Mouse (Mus musculus): ENCODE results near the gene 1110032A03Rik. TPM values are rescaled to one million over a fixed set of nuclear protein-coding genes. Genes with fewer than 3 reads are reported as not detected.

The 1110032A03Rik gene
- polyA plus RNA-seq, 1 experiment from 2014 or later, result 28.3 TPM

DNA sequence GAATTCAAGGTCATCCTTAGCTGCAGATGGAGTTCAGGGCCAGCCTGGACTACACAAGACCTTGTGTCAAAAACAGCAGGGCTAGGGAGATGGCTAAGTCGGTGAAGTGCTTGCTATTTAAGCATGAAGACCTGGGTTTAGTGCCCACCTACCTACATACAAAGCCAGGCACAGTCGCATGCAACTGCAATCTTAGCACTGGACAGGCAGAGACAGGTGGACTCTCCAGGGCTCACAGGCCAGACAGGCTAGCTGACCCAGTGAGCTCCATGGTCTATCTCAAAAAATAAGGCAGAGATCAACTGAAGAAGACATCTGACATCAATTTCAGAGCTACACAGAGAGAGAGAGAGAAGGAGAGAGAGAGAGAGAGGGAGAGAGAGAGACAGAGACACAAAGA, 51.2 kb downstream of the 1110032A03Rik start:
- DNase-seq (ENCODE audit: low spot score), result no peak
- peak overlapping the region; percentile 96 for H3K27ac ChIP-seq (replicated peaks)
- H3K4me3 ChIP-seq, result peak overlapping the region; percentile 32; the same call in 1 of the 2 replicates
- WGBS, result 84% methylated on average over 2 of the region's 2 CpGs
- H3K9me3 ChIP-seq, result no peaks in the 10 kb centered on the region
- H3K4me1 ChIP-seq, result peaks cover 72% of the 10 kb centered on the region
- peaks cover 33% of the 10 kb centered on the region for H3K36me3 ChIP-seq (replicated peaks)
- H3K27me3 ChIP-seq (replicated peaks; ENCODE audit: low read depth, poor library complexity, severe bottlenecking), result no peaks in the 10 kb centered on the region

- Histone ChIP-seq H3K4me3 (no peak overlapping the region), H3K27me3 (replicated peaks; ENCODE audit: low read depth, poor library complexity, severe bottlenecking) (no peaks in the 10 kb centered on the region), H3K9me3 (no peaks in the 10 kb centered on the region), H3K4me1 (peaks cover 70% of the 10 kb centered on the region), H3K27ac (replicated peaks) (no peak overlapping the region), H3K36me3 (replicated peaks) (peaks cover 34% of the 10 kb centered on the region)
- no peak for DNase-seq (ENCODE audit: low spot score)
- WGBS, result 87% methylated on average over 7 of the region's 7 CpGs
These were observed 51.9 kb downstream of the 1110032A03Rik start for GRCm38 (mm10) chr9:50723406-50723805.

DNA sequence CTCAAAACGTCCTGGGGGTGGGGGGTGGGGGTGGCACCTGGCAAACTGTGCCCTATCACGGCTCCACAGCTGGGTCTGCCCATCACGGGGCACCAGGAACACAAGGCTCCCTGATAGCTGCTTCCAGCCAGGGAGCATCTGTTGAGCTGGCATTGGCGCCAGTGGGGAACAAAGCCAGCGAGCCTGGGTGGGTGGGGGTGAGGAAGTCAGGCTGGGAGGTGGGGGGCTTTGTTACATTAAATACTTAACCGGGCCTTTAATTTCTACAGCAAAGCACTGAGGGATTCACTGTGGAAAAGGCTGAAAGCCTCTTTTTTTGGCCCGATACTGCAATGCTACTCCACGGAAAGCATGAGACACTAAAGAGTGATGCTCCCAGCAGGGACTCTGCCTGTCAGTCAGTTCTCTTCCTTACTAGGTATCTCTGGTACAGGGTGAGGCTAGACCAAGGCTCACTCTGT, 52.8 kb downstream of the 1110032A03Rik start:
- Histone ChIP-seq H3K4me3 (no peak overlapping the region), H3K27me3 (replicated peaks; ENCODE audit: low read depth, poor library complexity, severe bottlenecking) (no peaks in the 10 kb centered on the region), H3K9me3 (no peaks in the 10 kb centered on the region), H3K27ac (replicated peaks) (0 out of 2 replicates have a peak overlapping the region, but pooled peaks have one; percentile 15), H3K4me1 (peaks cover 61% of the 10 kb centered on the region), H3K36me3 (replicated peaks) (peaks cover 43% of the 10 kb centered on the region)
- WGBS, result 64% methylated on average over 8 of the region's 8 CpGs
- DNase-seq (ENCODE audit: low spot score), result no peak

GRCm38 (mm10) chr9:50721061-50721460, 54.3 kb downstream of the 1110032A03Rik start:
- H3K27me3 ChIP-seq (replicated peaks; ENCODE audit: low read depth, poor library complexity, severe bottlenecking), result no peaks in the 10 kb centered on the region
- no peak overlapping the region for H3K4me3 ChIP-seq
- WGBS, result 39% methylated on average over 12 of the region's 12 CpGs
- peaks cover 47% of the 10 kb centered on the region for H3K4me1 ChIP-seq
- peaks cover 57% of the 10 kb centered on the region for H3K36me3 ChIP-seq (replicated peaks)
- no peak for DNase-seq (ENCODE audit: low spot score)
- peak overlapping the region; percentile 32; the same call in 1 of the 2 replicates for H3K27ac ChIP-seq (replicated peaks)
- H3K9me3 ChIP-seq, result no peaks in the 10 kb centered on the region

DNA sequence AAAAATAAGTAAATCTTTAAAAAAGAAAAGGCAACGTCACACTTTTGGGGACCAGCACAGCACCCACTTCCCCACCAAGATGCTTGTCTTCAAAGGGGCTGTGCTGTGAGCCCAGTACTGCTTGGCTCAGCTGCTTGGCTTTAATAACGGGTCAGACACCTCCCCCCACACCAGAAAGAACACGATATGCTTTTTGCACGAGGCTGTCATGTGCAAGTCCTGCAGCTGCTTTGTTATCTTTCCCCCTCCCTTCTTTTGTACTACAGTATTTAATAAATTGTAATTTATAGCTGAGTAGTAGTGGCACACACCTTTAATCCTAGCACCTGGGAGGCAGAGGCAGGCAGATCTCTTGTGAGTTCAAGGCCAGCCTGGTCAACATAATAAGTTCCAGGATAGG, 56.4 kb downstream of the 1110032A03Rik start:
- Histone ChIP-seq H3K36me3 (replicated peaks) (peaks cover 58% of the 10 kb centered on the region), H3K9me3 (no peaks in the 10 kb centered on the region), H3K27ac (replicated peaks) (no peak overlapping the region), H3K4me1 (peaks cover 31% of the 10 kb centered on the region), H3K4me3 (no peak overlapping the region), H3K27me3 (replicated peaks; ENCODE audit: low read depth, poor library complexity, severe bottlenecking) (no peaks in the 10 kb centered on the region)
- no peak for DNase-seq (ENCODE audit: low spot score)
- WGBS, result 88% methylated on average over 4 of the region's 4 CpGs

DNA sequence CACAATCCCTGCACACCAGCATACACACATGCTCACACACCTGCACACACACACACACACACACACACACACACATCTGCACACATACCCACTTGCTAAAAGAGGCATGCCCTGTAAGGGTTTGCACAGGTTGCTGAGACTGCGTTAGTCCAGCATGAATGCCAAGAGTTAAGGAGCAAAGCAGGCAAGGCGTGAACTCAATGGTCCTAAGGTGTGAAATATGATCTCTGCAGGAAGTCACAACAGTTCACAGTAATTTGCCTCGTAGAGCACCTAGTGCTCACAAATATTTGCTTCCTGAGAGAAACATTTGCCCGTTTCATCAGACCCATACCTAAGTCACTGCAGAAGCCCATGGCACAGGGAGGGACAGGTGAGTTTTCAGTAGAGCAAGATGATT, 61.1 kb downstream of the 1110032A03Rik start:
- Histone ChIP-seq H3K27me3 (replicated peaks; ENCODE audit: low read depth, poor library complexity, severe bottlenecking) (no peaks in the 10 kb centered on the region), H3K36me3 (replicated peaks) (peaks cover 49% of the 10 kb centered on the region), H3K4me1 (peaks cover 6% of the 10 kb centered on the region; the same call in 1 of the 2 replicates), H3K9me3 (no peaks in the 10 kb centered on the region), H3K4me3 (no peak overlapping the region), H3K27ac (replicated peaks) (no peak overlapping the region)
- 58% methylated on average over 4 of the region's 4 CpGs for WGBS
- DNase-seq (ENCODE audit: low spot score), result no peak

Other genes starting within 250 kb of the 1110032A03Rik start
- 62.5 and 68.9 TPM in 2 replicates for gene Pts, start 246.8 kb downstream of the 1110032A03Rik start, polyA plus RNA-seq (2016; fragmentation: Nextera tagmentation; extraction: Ambion mirVana)
- 0.94 and 1.2 TPM in 2 replicates for gene Il18, start 220.7 kb downstream of the 1110032A03Rik start, polyA plus RNA-seq (2016; fragmentation: Nextera tagmentation; extraction: Ambion mirVana)
- gene Bco2, start 220.3 kb downstream of the 1110032A03Rik start, polyA plus RNA-seq (2016; fragmentation: Nextera tagmentation; extraction: Ambion mirVana), result 0.09 and 0.34 TPM in 2 replicates
- gene Tex12, start 214.2 kb downstream of the 1110032A03Rik start, polyA plus RNA-seq (2016; fragmentation: Nextera tagmentation; extraction: Ambion mirVana), result not detected in 2 replicates
- gene Sdhd, start 171.7 kb downstream of the 1110032A03Rik start, polyA plus RNA-seq (2016; fragmentation: Nextera tagmentation; extraction: Ambion mirVana), result 312 and 315 TPM in 2 replicates
- 316 and 320 TPM in 2 replicates for gene Timm8b, start 171.6 kb downstream of the 1110032A03Rik start, polyA plus RNA-seq (2016; fragmentation: Nextera tagmentation; extraction: Ambion mirVana)
- 7.4 and 7.7 TPM in 2 replicates for gene Pih1d2, start 158.2 kb downstream of the 1110032A03Rik start, polyA plus RNA-seq (2016; fragmentation: Nextera tagmentation; extraction: Ambion mirVana)
- gene Nkapd1, start 158.1 kb downstream of the 1110032A03Rik start, polyA plus RNA-seq (2016; fragmentation: Nextera tagmentation; extraction: Ambion mirVana), result 22.4 and 23.3 TPM in 2 replicates
- gene Dlat, start 115.7 kb downstream of the 1110032A03Rik start, polyA plus RNA-seq (2016; fragmentation: Nextera tagmentation; extraction: Ambion mirVana), result 62.0 and 62.2 TPM in 2 replicates
- 31.6 and 32.6 TPM in 2 replicates for gene Dixdc1, start 36.0 kb downstream of the 1110032A03Rik start, polyA plus RNA-seq (2016; fragmentation: Nextera tagmentation; extraction: Ambion mirVana)
- 3.8 and 4.1 TPM in 2 replicates for gene 2310030G06Rik, start 29.0 kb downstream of the 1110032A03Rik start, polyA plus RNA-seq (2016; fragmentation: Nextera tagmentation; extraction: Ambion mirVana)
- gene Cryab, start 24.2 kb downstream of the 1110032A03Rik start, polyA plus RNA-seq (2016; fragmentation: Nextera tagmentation; extraction: Ambion mirVana), result 12.3 and 12.9 TPM in 2 replicates
- 2.8 and 3.7 TPM in 2 replicates for gene Hspb2, start 23.2 kb downstream of the 1110032A03Rik start, polyA plus RNA-seq (2016; fragmentation: Nextera tagmentation; extraction: Ambion mirVana)
- 13.2 and 13.4 TPM in 2 replicates for gene Fdxacb1, start 7.3 kb downstream of the 1110032A03Rik start, polyA plus RNA-seq (2016; fragmentation: Nextera tagmentation; extraction: Ambion mirVana)
- gene Alg9, start 501 bp downstream of the 1110032A03Rik start, polyA plus RNA-seq (2016; fragmentation: Nextera tagmentation; extraction: Ambion mirVana), result 40.1 and 41.2 TPM in 2 replicates
- 162 and 178 TPM in 2 replicates for gene Ppp2r1b, start 69.8 kb upstream of the 1110032A03Rik start, polyA plus RNA-seq (2016; fragmentation: Nextera tagmentation; extraction: Ambion mirVana)
- gene Sik2, start 233.6 kb upstream of the 1110032A03Rik start, polyA plus RNA-seq (2016; fragmentation: Nextera tagmentation; extraction: Ambion mirVana), result 18.3 and 19.9 TPM in 2 replicates

All from embryonic facial prominence, embryonic 10.5 days (tissue).